ENCODE assay signal across 9 mouse cellular contexts in genomic region chr10:29354183-29354582, GRCm38 (mm10). TPM values are rescaled to one million over a fixed set of nuclear protein-coding genes. Genes with fewer than 3 reads are reported as not detected.
DNase-seq lines count a peak whose midpoint lies in the region; ATAC-seq lines count a peak whose summit lies in the region.
"Had no signal": no experiment of that assay in that cellular context is flagged by ENCODE, and none has a peak within 500 bp of the region (broad histone marks: within the 10 kb centered on the region; RNA-seq: fewer than 3 reads in every experiment).

No protein-coding gene starts in this region.

- no peak overlapping the region for H3K4me2 ChIP-seq in forebrain, embryonic 14.5 days (ENCODE audit: low read length)
- H3K4me2 ChIP-seq in forebrain, embryonic 11.5 days (ENCODE audit: low read depth, low read length, severe bottlenecking), result no peak overlapping the region
- H3K4me2 ChIP-seq in hindbrain, embryonic 12.5 days (replicated peaks), result no peak overlapping the region; the same call in 1 of the 2 replicates
- H3K4me2 ChIP-seq in kidney, embryonic 15.5 days, result no peak overlapping the region

- H3K4me3 ChIP-seq in forebrain, embryonic 14.5 days (ENCODE audit: low read depth, low read length), result no peak overlapping the region
- H3K4me3 ChIP-seq in forebrain, embryonic 11.5 days (ENCODE audit: low read depth, low read length), result no peak overlapping the region
- H3K4me3 ChIP-seq in hindbrain, embryonic 12.5 days, result no peak overlapping the region
- H3K4me3 ChIP-seq in kidney, embryonic 15.5 days (replicated peaks), result no peak overlapping the region

- H3K9me3 ChIP-seq in forebrain, embryonic 14.5 days (replicated peaks; ENCODE audit: control insufficient read depth, low read length), result no peaks in the 10 kb centered on the region
- no peaks in the 10 kb centered on the region for H3K9me3 ChIP-seq in forebrain, embryonic 11.5 days (ENCODE audit: control insufficient read depth, low read length)
- no peaks in the 10 kb centered on the region for H3K9me3 ChIP-seq in hindbrain, embryonic 12.5 days (replicated peaks)
- no peaks in the 10 kb centered on the region for H3K9me3 ChIP-seq in kidney, embryonic 15.5 days (replicated peaks)

- peak; percentile 60; the same call in 1 of the 2 replicates for ATAC-seq in forebrain, embryonic 14.5 days
- no peak for ATAC-seq in forebrain, embryonic 11.5 days (replicated peaks; ENCODE audit: low FRiP score)
- peak; percentile 48; the same call in 1 of the 2 replicates for ATAC-seq in hindbrain, embryonic 12.5 days (ENCODE audit: low FRiP score)
- ATAC-seq in kidney, embryonic 15.5 days (replicated peaks; ENCODE audit: low FRiP score), result no peak
- no peak for ATAC-seq in erythroid progenitor cell, adult 5-6 weeks (replicated peaks; ENCODE audit: low FRiP score, poor library complexity, severe bottlenecking)

- H3K36me3 ChIP-seq in forebrain, embryonic 14.5 days (ENCODE audit: control insufficient read depth, insufficient read depth, low read length), result peaks cover 11% of the 10 kb centered on the region
- H3K36me3 ChIP-seq in forebrain, embryonic 11.5 days (ENCODE audit: control insufficient read depth, insufficient read depth, low read length), result no peaks in the 10 kb centered on the region; the same call in 1 of the 2 replicates
- peaks cover 9% of the 10 kb centered on the region for H3K36me3 ChIP-seq in hindbrain, embryonic 12.5 days
- peaks cover 26% of the 10 kb centered on the region for H3K36me3 ChIP-seq in kidney, embryonic 15.5 days

- WGBS in forebrain, embryonic 14.5 days, result 67% methylated on average over 7 of the region's 7 CpGs
- 79% methylated on average over 7 of the region's 7 CpGs for WGBS in forebrain, embryonic 11.5 days
- WGBS in hindbrain, embryonic 12.5 days, result 52% methylated on average over 7 of the region's 7 CpGs
- 80% methylated on average over 7 of the region's 7 CpGs for WGBS in kidney, embryonic 15.5 days

- peak; percentile 47 for DNase-seq in forebrain, embryonic 14.5 days (ENCODE audit: low spot score)
- DNase-seq in forebrain, embryonic 11.5 days (ENCODE audit: low spot score), result no peak
- peak; percentile 65 to 85 for DNase-seq in left cerebral cortex, postnatal 25 days (ENCODE audit: low spot score in 2 of 2)
- peak; percentile 63 to 67 for DNase-seq in right cerebral cortex, postnatal 10 days (ENCODE audit: low spot score in 2 of 2)
- DNase-seq in lung, adult 18-20 months, result no peak
- DNase-seq: lung, adult 2 months had no signal

- H3K4me1 ChIP-seq in forebrain, embryonic 14.5 days (ENCODE audit: control insufficient read depth, insufficient read depth, low read length), result peaks cover 7% of the 10 kb centered on the region; the same call in 1 of the 2 replicates
- H3K4me1 ChIP-seq in forebrain, embryonic 11.5 days (replicated peaks; ENCODE audit: control insufficient read depth, insufficient read depth, low read length), result no peaks in the 10 kb centered on the region
- peaks cover 12% of the 10 kb centered on the region for H3K4me1 ChIP-seq in hindbrain, embryonic 12.5 days
- peaks cover 6% of the 10 kb centered on the region; the same call in 1 of the 2 replicates for H3K4me1 ChIP-seq in kidney, embryonic 15.5 days

- no peak overlapping the region for H3K9ac ChIP-seq in forebrain, embryonic 14.5 days (ENCODE audit: low read length)
- no peak overlapping the region for H3K9ac ChIP-seq in forebrain, embryonic 11.5 days (ENCODE audit: low read length)
- H3K9ac ChIP-seq in hindbrain, embryonic 12.5 days, result no peak overlapping the region
- no peak overlapping the region for H3K9ac ChIP-seq in kidney, embryonic 15.5 days

- H3K27ac ChIP-seq in forebrain, embryonic 14.5 days (ENCODE audit: low read depth, low read length), result no peak overlapping the region
- H3K27ac ChIP-seq in forebrain, embryonic 11.5 days (ENCODE audit: low read depth, low read length), result no peak overlapping the region
- no peak overlapping the region for H3K27ac ChIP-seq in hindbrain, embryonic 12.5 days
- no peak overlapping the region for H3K27ac ChIP-seq in kidney, embryonic 15.5 days

- intact Hi-C loops in left cerebral cortex, postnatal 25 days (cut with DNase I), result no loop called here

- H3K27me3 ChIP-seq in forebrain, embryonic 14.5 days (replicated peaks; ENCODE audit: control insufficient read depth, insufficient read depth, low read length), result no peaks in the 10 kb centered on the region
- no peaks in the 10 kb centered on the region for H3K27me3 ChIP-seq in forebrain, embryonic 11.5 days (ENCODE audit: control insufficient read depth, insufficient read depth, low read length)
- no peaks in the 10 kb centered on the region for H3K27me3 ChIP-seq in hindbrain, embryonic 12.5 days
- H3K27me3 ChIP-seq in kidney, embryonic 15.5 days, result no peaks in the 10 kb centered on the region

RNA-seq across cellular contexts. Expression of gene Rnf146, which starts 8.1 kb away (rescaled TPM):
- 71.0 and 80.3 TPM in 2 replicates for polyA plus RNA-seq in forebrain, embryonic 14.5 days (2014; fragmentation: Nextera tagmentation; extraction: Ambion mirVana)
- polyA plus RNA-seq in forebrain, embryonic 11.5 days (2014; fragmentation: Nextera tagmentation; extraction: Ambion mirVana), result 56.5 and 62.1 TPM in 2 replicates
- polyA plus RNA-seq in hindbrain, embryonic 12.5 days (2016; fragmentation: Nextera tagmentation; extraction: Ambion mirVana), result 66.6 and 78.4 TPM in 2 replicates
- total RNA-seq in left cerebral cortex, postnatal 25 days (2021), result 10 to 100 TPM; 93.6 to 95.2 TPM
- 52.0 and 60.3 TPM in 2 replicates for polyA plus RNA-seq in kidney, embryonic 15.5 days (2015; fragmentation: Nextera tagmentation; extraction: Ambion mirVana)
- total RNA-seq in erythroid progenitor cell, adult 5-6 weeks (2015; ENCODE audit: low replicate concordance), result 14.1 and 22.2 TPM in 2 replicates
- 23.5 and 32.1 TPM in 2 replicates for total RNA-seq in erythroid progenitor cell, adult 5-6 weeks (2017; ENCODE audit: low replicate concordance)

RNA-seq across cellular contexts. Expression of gene Echdc1, which starts 41.2 kb away (rescaled TPM):
- 23.3 and 23.6 TPM in 2 replicates for polyA plus RNA-seq in forebrain, embryonic 14.5 days (2014; fragmentation: Nextera tagmentation; extraction: Ambion mirVana)
- polyA plus RNA-seq in forebrain, embryonic 11.5 days (2014; fragmentation: Nextera tagmentation; extraction: Ambion mirVana), result 29.4 and 32.2 TPM in 2 replicates
- polyA plus RNA-seq in hindbrain, embryonic 12.5 days (2016; fragmentation: Nextera tagmentation; extraction: Ambion mirVana), result 21.6 and 21.8 TPM in 2 replicates
- 10 to 100 TPM; 24.2 to 26.5 TPM for total RNA-seq in left cerebral cortex, postnatal 25 days (2021)
- polyA plus RNA-seq in kidney, embryonic 15.5 days (2015; fragmentation: Nextera tagmentation; extraction: Ambion mirVana), result 30.6 and 34.0 TPM in 2 replicates
- total RNA-seq in erythroid progenitor cell, adult 5-6 weeks (2015; ENCODE audit: low replicate concordance), result 3.6 and 8.8 TPM in 2 replicates
- 4.1 and 7.0 TPM in 2 replicates for total RNA-seq in erythroid progenitor cell, adult 5-6 weeks (2017; ENCODE audit: low replicate concordance)

Comparison
In these comparisons a context has a peak if more than half of its experiments do, and no peak if none do; other contexts are left out.
1. ATAC-seq: peak in forebrain, embryonic 14.5 days (single experiment) and hindbrain, embryonic 12.5 days (single experiment); none in forebrain, embryonic 11.5 days (single experiment), kidney, embryonic 15.5 days (single experiment) and erythroid progenitor cell, adult 5-6 weeks (single experiment).
2. DNase-seq: peak in forebrain, embryonic 14.5 days (single experiment), left cerebral cortex, postnatal 25 days (2 of 2) and right cerebral cortex, postnatal 10 days (2 of 2); none in forebrain, embryonic 11.5 days (single experiment) and lung, adult 18-20 months (0 of 2).